Mouse (Mus musculus): ENCODE data around the gene Gnb3.

- TF ChIP-seq EP300 (IDR thresholded peaks at IDR 0.05; ENCODE audit: low read depth): no peak
- TF ChIP-seq CTCF (IDR thresholded peaks at IDR 0.05; ENCODE audit: low read depth): no peak
Observed at GRCm38 (mm10) chr6:124786756-124787420, 53.2 kb downstream of the Gnb3 start.
